Mouse (Mus musculus) Muller cell, postnatal 12 days (primary cell): ENCODE results near the gene Gm5294.

Source experiments
- DNase-seq: peaks from one replicate; pipeline ENCODE4 v3.0.0-alpha.2; 2015; ENCODE audit errors: inconsistent ontology term

Gene Gm5294

DNA sequence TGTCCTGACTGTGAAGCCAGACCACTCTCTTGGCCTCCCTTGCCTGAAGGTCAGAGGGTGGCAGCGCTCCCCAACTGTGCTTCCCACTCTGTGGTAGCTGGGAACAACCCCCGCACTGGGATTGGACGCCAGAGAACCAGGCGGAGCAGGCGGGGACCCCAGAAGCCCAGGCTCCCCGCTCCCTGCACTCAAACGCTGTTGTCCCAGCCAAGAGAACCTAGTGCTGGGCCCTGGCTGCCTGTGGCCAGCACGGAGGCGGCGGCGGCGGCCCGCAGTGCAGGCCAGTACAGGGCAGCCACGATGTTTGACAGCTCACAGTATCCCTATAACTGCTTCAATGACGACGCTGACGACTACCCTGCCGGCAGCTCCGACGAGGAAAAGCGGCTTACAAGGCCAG is at the start of gene Gm5294:
Gm5294 (plus strand) TSS at position 301 of the 400 bp plus-strand sequence.
- no peak for DNase-seq

DNA sequence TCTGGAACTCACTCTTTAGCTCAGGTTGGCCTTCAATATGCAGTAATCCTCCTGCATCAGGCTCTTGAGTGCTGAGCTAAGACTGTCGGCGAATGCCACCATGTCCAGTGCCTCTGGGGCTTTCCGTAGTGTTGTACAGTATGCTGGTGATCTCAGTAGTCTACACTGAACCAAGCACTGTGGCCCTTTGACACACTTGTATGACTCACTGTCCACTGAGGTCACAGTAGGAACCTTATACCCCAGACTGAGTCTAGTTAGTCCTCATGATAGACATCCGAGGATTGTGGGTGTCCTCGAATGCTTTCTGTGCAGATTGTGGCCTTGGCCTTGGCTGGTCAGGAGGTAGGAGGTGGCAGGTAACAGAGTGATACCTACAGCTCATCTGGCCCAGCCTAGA is 44.8 kb upstream of the Gm5294 start:
- no peak for DNase-seq

DNA sequence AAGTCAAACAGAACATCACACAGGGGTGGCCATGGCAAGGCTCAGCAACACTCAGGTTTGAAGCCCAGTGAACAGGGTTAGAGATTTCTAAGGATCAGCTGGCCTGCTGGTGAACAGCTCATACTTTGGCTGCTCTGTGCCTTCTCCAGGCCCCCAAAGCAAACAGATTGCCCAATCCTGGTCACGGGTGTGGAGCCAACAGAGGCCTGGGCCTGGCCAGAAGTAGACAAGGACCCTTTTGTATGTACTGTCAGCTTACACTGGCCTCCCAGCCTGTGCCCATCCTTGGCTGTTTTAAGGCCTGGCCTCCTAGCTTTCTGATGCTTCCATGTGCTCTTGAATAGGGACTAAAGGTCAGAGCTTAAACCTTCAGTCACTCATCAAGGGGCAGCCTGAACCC is 43.5 kb upstream of the Gm5294 start:
- DNase-seq: peak; percentile 82

DNA sequence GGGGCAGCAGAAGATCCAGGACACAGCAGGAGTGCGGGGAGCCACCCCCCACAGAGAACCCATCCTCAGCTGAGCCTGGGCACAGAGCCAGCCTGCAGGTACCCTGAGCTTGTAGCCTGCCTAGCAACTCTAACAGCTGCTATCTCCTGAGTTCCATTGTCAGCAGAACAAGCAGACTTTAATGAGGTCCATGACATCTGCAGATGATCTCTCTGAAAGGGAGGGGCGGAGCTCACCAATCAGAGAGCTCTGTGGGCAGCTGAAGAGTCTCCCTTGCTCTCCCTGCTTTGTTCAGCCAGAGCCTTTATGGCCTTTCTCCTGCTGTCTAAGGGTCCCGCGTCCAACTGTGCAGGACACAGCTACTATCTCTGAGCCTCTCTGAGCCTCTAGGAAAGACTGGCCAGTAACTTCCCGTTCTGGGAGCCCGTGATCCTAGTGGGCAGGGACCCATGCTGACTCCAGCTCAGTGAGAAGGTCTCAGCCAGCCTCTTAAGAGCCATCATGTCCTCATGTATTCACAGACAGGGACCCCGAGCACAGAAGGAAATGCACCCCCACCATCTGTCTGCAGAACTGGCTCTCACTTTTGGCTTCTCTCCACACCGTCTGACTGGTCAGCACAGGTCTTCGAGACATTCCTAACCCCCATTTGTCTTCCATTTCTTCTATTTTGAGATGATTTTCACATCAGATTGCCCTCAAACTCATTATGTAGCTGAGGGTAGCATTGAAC is 41.0 kb upstream of the Gm5294 start:
- peak; percentile 37 for DNase-seq

DNA sequence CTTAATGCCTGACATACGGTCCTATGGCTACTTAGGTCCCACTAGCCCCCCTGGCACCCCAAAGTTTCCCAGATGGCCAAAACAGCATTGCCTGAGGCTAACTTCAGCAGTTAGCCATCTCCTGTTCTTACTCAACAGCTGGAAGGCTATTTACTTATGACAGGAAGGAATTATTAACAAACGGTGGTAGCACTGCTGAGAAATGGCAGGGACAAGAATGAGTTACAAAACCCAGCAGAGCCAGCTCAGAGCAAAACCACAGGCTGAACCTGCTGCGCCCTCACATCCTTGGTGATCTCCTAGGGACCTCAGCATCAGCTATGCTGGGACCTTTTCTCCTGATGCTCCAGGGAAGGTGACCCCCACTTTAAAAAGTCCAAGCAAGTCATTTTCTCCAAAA is 40.2 kb upstream of the Gm5294 start:
- DNase-seq: no peak

DNA sequence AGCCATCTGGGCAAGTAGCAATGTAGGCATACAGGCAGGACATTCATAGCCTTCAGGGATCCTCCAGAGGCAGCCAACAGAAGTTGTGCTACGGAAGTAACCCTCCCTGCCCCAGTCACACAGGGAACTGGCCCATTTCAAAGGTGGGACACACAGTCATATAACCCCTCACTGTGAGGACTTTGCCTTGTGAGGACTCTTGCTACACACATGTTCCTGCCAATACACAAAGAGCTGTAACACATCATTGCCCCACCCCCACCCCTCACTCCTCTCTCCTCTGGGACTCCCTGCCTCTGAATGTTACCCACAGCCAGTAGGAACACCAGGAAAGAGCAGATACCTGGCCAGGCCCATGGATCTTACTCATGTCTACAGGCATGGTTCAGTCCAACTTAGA is 37.2 kb upstream of the Gm5294 start:
- DNase-seq: no peak

DNA sequence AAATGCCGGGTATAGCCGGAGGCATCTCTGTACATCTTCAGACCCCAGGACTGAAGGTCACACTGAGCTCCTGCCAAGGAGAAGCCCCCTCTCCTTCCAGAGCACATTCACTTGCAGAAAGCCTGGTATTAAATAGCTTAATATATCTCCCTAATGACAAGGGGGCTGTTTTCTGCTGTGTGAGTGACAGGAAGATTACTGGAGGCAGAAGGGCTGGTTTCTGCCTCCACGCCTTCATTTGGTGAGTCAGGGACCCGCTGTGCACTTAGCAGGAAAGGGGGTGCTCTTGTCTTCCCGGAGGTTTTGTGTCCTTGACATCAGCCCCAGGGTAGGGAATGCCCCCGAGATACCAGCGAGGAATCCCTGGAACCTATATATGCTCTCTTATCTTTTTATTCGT is 36.7 kb upstream of the Gm5294 start:
- no peak for DNase-seq

DNA sequence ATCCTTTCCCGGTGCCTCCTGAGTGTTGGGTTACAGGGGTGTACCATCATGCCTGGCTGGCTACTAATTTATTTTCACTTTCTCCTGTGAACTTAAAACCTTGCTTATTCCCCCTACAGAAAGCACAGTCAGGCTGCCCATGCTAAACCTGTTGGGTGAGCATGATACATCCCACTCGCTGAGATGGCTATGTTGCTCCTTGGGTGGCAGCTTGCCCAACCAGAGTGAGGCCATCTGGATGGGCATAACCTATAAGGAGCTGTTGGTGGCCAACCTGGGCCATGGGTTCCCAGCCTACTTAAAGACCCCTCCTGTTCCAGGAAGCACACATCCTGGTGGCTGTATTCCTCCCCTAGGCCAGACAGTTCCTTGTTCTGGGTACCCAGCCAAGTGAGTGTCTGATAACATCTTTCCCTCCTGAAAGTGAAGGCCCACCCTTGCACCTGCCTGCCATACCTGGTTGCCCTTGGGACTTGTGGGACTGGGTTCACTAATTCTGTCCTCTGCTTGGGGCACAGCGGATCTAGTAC is 33.8 kb upstream of the Gm5294 start:
- no peak for DNase-seq

DNA sequence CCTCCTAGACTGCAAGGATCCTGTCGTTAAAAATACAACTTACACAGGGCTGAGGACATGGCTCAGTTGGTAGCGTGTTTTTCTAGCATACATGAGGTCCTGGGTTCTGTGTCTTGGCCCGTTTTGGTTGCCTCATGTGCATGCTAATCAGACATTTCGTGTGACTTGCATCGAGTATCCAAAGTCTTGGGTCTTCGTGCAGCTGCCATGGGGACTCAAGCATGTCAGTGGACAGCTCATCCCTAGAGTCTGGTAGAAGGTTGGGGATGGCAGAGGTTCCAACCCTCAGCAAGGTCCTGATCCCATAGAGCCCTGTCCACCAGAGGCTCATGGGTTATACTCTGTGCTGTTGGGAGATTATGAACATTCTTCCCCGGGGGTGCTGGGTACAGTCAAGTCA is 32.2 kb upstream of the Gm5294 start:
- no peak for DNase-seq

DNA sequence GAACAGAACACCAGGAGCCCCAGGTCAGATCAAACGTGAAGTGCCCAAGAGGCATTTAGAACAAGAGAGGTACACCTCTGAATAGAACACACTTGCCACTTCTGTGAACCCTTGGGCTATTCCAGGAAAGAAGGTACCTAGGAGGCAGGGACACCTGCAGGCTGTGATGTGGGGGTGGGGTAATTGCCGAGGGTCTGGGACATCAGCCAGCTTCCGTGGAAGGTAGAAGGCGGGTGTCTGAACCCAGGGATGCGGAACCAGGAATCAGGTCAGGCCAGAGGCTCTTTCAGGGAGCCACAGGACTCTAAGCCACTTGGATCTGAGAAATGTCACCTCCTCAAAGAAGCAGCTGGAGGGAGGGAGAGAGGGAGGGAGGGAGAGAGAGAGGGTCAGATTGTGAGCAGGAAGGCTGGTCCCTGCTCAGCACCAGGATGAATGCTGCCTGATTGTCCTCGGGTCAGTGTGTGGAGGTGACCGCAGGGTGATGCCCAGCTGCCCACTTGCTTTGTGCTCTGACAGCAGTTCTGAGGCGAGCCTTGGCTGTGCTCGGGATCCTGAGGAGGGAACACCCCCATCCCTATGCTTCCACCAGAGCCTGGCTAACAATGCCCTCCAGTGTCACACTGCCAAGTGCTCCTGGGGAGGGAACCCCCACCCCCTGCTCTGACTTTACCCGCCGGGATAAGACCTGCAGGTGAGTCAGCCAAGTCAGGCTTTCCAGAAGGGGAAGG is 31.2 kb upstream of the Gm5294 start:
- peak; percentile 69 for DNase-seq

DNA sequence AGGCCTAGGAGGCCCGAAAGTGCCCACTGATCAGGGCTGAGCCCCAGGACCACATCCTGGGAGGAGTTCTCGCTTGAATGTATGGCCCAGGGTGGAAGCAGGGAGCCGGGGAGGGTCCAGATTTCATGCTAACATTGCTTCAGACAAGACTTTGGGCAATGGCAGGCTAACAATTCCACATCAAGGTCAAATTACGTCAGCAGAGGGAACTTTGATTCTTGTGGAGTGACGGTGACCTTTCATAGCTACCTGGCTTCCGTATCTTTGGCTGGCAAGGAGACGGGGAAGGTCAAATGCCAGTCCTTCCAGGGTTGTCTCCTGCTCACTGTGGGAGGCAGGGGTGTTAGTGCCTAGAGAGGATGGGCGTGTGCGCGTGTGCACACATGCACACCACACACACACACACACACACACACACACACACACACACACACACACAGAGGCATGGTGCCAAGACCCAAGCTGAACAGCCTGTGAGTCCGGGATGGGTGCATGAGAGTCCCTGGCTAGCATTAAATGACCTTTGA is 28.9 kb upstream of the Gm5294 start:
- DNase-seq: no peak

DNA sequence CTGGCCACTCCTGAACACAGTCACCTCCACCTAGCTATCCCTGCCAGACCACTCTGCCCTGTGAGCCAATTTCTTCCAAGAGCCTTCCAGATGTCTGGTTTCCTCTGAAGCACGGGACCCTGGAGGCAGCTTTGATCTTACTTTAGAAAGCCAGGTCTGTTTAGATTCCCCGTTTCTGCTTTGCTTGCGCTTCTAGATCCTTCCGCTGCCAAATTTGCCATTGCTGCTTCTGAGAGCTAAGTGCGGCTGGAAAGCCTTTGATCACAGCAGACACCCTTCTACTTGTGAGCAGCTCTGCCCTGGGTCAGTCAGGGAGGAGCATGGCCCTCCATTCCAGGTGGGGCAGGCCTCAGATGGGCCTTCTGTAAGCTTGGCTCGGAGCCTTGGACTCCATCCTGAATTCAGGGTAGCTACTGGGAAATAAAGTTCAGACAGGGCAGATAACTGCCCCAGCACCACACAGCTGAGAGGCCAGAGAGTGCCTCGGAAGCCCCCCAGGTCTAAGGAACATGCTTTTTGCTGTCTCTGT is 18.2 kb upstream of the Gm5294 start:
- no peak for DNase-seq

DNA sequence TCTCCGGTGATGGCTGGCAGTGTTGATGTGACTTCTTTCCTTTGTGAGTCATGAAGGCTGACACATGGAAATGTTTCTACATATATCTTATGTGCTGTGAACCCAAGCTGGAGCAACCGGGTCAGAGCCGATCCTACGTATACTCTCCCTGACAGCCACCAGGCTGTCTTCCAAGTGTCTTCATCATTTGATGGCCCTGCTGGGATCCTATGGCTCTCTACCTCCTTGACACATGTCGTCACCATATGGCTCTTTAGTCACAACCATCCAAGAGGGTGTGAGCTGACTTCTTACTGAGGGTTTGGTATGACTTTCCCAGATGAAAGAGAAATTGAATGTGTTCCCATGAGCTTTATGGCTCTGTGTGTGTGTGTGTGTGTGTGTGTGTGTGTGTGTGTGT is 15.6 kb upstream of the Gm5294 start:
- DNase-seq: no peak

DNA sequence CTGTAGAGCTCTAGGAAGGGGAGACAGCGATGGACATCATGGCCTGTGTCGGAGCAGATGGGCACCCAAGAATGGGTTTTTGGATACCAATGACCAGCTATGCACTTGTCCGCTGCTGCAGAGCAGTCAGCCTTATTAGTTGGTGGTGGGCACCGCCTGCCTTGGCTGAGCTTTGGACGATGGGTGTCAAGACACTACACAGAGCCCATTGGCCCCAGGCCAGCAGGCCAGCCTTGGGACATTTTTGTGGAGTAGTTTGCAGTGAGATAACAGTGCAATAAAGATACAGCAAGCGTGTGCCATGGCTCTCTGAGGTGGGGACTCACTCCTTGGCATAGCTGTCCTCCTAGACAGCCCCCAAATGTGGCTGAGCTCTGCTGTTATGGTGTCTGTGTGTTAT is 10.1 kb upstream of the Gm5294 start:
- no peak for DNase-seq

DNA sequence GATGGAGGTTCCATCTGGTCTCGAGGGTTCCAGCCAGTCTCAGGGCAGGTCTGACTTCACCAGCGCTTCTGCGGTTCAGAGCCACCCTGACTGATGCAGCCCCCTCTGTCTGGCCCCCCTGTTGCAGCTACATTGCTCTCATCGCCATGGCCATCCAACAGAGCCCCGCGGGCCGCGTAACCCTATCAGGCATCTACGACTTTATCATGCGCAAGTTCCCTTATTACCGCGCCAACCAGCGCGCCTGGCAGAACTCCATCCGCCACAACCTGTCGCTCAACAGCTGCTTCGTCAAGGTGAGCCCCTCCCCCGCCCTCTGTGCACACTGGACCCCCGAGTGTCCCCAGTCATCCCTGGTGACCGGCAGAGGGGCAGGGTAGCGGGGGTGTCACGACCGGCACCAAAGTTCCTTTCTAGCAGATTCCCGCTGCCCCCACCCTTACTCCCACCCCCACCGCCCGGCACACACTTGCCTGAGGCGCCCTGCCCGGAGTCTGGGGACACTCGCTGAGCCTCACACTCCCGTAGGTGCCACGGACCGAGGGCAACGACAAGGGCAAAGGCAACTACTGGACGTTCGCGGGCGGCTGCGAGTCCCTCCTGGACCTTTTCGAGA is 945 bp downstream of the Gm5294 start:
- no peak for DNase-seq

DNA sequence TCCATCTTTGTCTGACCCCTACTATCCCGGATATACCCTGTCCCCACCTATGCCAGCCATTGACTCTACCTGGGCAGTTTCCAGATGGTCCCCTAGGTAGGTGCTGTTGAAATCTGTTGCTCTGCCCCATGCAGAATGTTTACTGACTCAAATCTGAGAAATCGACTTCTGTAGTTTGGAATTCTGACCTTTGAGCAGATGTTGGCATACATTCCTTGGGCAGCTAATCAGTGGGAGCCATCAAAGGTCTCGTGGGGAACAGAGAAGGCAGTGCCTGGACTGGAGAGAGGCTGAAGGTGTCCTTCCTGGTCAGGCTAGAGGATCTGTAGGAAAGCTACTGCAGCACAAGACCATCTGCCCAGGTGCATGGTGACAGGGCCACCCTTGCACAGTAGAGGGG is 5.2 kb downstream of the Gm5294 start:
- DNase-seq: no peak

DNA sequence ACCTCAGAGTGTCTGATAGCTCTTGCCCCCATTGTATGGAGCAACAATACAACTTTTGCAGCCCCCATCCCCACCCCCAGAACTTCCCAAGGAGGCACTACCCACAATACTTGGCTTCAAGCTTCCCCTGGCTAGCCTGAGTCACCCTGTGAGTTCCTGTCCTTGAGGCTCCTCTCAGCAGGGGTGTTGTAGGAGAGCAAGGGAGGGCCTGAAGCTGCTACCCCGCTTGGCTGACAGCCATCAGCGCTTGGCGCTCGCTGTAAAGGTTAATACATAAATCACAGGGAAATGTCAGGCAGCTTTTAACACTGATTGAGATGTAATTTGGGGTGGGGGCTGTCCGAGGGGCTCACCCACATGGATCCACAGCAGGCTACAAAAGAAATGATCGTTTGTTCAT is 13.5 kb downstream of the Gm5294 start:
- DNase-seq: no peak

DNA sequence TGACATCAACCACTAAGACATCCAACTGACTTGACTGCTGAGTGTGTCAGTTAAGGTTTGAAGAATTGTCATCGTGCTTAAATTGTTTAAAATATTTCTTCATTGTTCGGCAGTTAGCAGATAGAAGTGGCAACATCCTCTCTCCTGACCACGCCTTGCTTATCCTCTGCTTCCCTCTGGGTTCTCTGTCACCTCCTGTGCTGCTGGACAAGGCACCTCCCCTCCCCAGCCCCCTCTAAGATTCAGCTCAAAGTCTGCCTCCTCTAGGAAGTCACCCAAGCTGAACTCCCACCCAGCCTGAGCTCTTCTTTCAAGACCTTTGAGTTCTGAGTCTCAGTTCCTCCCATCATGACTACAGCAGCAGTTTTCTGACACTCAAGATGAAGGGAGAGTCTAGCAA is 15.0 kb downstream of the Gm5294 start:
- no peak for DNase-seq

DNA sequence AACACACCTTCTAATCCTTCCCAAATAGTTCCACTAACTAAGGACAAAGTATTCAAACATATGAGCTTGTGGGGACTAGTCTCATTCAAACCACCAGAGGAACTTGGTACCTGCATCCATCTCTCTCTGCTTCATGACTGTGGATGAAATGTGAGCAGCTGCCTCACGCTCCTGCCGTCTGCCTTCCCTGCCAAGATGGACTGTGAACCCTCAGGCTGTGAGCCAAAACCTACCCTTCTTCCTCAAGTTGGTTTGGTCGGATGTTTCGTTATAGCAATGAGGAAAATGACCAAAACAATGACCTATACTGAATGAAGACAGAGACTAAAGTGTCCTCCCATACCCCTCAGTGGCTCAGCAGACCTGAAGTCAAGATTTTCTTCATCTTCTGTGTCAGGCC is 21.1 kb downstream of the Gm5294 start:
- no peak for DNase-seq

DNA sequence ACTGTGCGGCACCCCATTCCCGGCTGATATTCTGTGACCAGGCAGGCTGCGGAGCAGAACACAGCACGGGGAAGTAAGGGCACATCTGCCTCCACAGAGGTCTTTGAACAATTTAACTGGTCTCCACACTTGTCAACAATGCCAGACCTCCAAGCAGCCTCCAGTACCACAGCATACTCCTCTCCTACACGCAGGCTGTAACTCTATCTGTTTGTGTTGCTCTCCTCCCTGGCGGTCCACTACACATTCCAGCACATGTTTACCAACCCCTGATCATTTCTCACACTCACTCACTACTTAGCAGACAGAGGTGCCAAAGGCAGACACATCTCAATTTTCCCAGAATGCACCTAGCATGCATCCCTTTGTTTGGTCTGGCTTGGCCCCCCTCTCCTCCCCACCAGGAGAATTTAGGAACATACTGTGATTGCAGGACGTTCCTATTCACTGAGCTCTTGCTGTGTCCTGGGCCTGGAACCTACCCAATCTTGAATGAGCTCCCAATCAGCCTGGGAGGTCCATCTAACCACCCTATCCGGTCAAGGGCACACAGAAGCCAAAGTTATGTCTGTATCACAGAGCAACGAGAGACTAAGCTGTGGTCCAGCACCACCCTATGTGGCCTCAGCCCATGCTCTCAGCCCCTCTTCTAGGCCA is 23.4 kb downstream of the Gm5294 start:
- no peak for DNase-seq

DNA sequence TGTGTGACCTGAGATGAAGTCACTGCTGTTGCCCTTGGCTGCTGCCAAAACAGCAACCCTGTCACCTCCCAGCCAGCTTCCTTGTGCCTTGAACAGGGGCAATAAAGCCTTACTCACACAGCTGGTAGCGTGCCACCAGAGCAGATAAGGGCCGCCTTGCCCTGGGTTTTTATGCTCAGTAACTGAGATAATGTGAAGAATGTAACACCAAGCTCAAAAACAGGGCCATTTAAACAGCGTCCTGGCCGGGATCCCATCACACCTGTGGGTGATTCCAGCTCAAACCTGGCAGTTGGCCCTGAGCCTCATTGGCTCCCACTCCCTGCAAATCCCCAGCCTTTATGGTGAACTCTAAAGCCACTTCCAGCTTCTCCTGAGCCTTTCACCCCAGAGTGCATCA is 26.6 kb downstream of the Gm5294 start:
- DNase-seq: no peak

DNA sequence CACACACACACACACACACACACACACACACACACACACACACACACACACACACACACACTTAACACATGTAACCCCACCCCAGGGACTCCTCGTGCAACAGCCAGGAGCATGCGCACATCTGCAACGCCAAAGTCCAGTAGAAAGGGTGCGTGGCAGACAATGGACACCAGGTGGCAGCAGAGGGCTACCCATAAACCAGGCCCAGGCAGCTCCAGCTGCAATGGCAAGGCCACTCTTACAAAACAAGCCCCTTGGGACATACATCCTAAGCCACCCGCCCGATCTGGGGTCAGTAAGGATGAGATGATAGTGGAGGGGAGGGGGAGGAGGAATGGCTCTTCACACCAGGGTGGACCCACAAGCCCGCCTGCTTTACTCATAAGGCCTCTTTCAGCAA is 28.2 kb downstream of the Gm5294 start:
- peak; percentile 73 for DNase-seq
